Mouse (Mus musculus): ENCODE results near the gene Rwdd3. TPM values are rescaled to one million over a fixed set of nuclear protein-coding genes. Genes with fewer than 3 reads are reported as not detected.

Rwdd3 gene
- polyA plus RNA-seq, 1 experiment from 2014 or later = 22.9 TPM

DNA sequence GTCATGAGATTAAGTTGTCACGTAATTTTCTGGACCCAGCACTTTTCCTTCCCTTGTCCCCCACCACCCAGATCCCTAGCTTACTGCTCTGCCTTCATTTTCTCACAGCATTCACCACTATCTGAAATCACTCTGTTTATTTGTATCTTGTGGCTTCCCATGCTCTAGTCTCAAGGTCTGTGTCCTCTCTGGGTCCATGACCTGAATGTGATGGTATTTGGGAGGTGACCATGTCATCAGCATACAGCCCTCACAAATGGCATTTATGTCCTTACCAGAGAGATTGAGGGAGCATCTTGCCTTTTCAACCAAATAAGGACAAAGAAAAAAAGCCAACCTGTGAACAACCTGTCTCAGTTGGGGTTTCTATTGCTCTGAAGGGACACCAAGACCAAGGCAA is 4.5 kb upstream of the Rwdd3 start:
- WGBS = 90% methylated on average over 1 of the region's 1 CpGs

DNA sequence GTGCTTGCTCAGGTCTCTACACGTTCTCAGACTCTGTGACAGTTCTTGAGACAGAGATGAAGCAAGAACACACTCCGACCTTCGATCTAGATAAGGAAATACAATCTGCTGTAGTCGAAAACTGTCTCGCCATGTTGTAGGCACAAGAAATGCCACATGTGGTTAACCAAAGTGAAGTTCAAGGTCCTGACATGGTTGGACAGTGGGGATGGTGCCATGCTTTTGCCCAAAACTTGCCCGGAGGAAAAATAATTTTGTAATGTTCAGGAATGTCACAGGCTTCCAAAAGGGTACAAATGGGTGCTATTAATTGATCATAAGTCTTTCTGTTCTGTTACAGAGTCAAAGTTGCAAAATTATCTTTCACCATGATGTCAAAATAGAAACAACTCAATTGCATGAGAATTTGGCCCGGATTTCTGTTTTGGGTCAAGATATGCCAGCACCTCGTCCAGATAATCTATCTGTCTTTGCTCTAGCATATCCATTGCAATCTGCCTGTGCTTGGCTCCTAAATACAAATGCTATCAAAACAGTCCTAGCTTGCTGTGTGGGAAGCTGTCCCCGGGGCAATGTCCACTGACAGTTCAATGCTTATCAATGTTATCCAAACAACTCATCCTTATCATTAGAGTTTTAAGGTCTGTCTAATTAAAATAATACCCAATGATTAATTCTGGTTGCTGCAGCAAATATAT is 2.9 kb upstream of the Rwdd3 start:
- H3K27ac ChIP-seq = no peak overlapping the region
- no peak overlapping the region for H3K9ac ChIP-seq
- no peak overlapping the region for H3K4me3 ChIP-seq
- WGBS = 85% methylated on average over 9 of the region's 9 CpGs
- H3K9me3 ChIP-seq (replicated peaks) = no peaks in the 10 kb centered on the region
- no peak overlapping the region for H3K4me2 ChIP-seq
- H3K27me3 ChIP-seq = no peaks in the 10 kb centered on the region
- no peaks in the 10 kb centered on the region for H3K36me3 ChIP-seq (ENCODE audit: poor library complexity, severe bottlenecking)
- ATAC-seq = no peak
- H3K4me1 ChIP-seq = 0 out of 2 replicates have a peak, but pooled peaks cover 8% of the 10 kb centered on the region

More for the DNA sequence above, 4.5 kb upstream of the Rwdd3 start:
- ATAC-seq = no peak
- Histone ChIP-seq H3K9ac (no peak overlapping the region), H3K4me2 (no peak overlapping the region), H3K36me3 (ENCODE audit: poor library complexity, severe bottlenecking) (no peaks in the 10 kb centered on the region), H3K4me1 (no peaks in the 10 kb centered on the region), H3K4me3 (no peak overlapping the region), H3K27ac (no peak overlapping the region), H3K9me3 (replicated peaks) (no peaks in the 10 kb centered on the region), H3K27me3 (no peaks in the 10 kb centered on the region)

DNA sequence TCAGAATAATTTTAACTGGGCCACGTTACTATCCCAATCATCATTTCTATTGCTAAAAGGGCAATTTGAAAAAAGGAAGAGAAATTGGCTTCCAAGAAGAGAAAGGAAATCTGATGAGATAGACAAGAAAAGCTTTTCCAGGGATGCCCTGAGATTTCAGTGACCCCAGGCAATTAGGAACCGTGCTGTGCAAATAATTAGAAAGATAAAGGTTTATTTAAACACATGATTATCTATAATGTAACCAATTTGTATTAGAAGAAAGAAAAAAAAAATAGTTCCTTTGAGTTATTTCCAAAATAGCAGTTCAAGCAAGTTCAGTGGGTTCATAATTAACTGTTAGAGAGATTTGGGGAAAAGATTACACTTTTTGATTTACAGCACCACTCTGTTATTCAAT is 1.2 kb upstream of the Rwdd3 start:
- Histone ChIP-seq H3K27me3 (no peaks in the 10 kb centered on the region), H3K9me3 (replicated peaks) (no peaks in the 10 kb centered on the region), H3K4me3 (no peak overlapping the region), H3K4me2 (no peak overlapping the region), H3K27ac (no peak overlapping the region), H3K9ac (no peak overlapping the region), H3K4me1 (0 out of 2 replicates have a peak, but pooled peaks cover 8% of the 10 kb centered on the region), H3K36me3 (ENCODE audit: poor library complexity, severe bottlenecking) (no peaks in the 10 kb centered on the region)
- WGBS = 66% methylated on average over 2 of the region's 2 CpGs
- no peak for ATAC-seq

DNA sequence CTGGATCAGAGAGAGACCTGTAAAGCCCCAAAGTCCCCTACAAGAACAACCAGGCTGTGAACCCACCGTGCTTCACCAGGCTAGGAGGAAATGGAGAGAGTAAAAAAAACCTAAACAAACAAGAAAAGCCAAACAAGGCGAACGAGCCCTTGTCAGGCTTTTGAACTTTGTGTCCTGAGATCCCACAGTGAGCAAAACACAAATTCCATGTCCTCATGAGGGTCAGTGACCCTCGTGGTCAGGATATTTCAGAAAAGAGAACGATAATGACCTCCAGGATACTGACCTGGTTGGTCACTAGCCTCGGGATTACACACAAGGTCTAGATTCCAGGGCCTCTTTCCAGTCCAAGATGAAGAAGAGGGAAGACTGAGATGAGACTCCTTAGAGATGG is 374 bp upstream of the Rwdd3 start:
- H3K27ac ChIP-seq = no peak overlapping the region
- peak overlapping the region; percentile 77 for H3K4me2 ChIP-seq
- no peak for ATAC-seq
- H3K9me3 ChIP-seq (replicated peaks) = no peaks in the 10 kb centered on the region
- no peak overlapping the region for H3K9ac ChIP-seq
- H3K4me1 ChIP-seq = 0 out of 2 replicates have a peak, but pooled peaks cover 8% of the 10 kb centered on the region
- H3K27me3 ChIP-seq = no peaks in the 10 kb centered on the region
- peak overlapping the region; percentile 63 for H3K4me3 ChIP-seq
- WGBS = 56% methylated on average over 6 of the region's 6 CpGs
- H3K36me3 ChIP-seq (ENCODE audit: poor library complexity, severe bottlenecking) = no peaks in the 10 kb centered on the region

DNA sequence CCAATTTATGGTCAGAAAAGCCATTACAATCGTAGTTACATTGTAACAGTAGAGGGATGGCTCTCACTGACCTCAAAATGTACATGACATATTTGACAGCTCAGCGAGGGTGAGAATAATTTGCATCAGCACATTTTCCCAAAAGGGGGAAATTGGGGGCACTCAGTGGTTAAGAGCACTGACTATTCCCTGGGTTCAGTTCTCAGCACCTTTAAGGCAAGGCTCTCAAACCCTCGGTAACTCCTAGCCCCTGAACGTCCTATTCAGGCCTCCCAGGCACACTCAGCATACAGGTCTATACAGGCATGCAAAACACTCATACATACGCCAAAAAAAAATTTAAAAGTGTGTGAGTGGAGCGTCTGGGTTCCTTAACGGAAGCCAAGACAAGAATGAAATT is 864 bp downstream of the Rwdd3 start:
- Histone ChIP-seq H3K4me1 (0 out of 2 replicates have a peak, but pooled peaks cover 8% of the 10 kb centered on the region), H3K4me3 (peak overlapping the region; percentile 63), H3K4me2 (peak overlapping the region; percentile 77), H3K36me3 (ENCODE audit: poor library complexity, severe bottlenecking) (no peaks in the 10 kb centered on the region), H3K27ac (no peak overlapping the region), H3K9me3 (replicated peaks) (no peaks in the 10 kb centered on the region), H3K27me3 (no peaks in the 10 kb centered on the region), H3K9ac (no peak overlapping the region)
- no peak for ATAC-seq
- 52% methylated on average over 7 of the region's 7 CpGs for WGBS

DNA sequence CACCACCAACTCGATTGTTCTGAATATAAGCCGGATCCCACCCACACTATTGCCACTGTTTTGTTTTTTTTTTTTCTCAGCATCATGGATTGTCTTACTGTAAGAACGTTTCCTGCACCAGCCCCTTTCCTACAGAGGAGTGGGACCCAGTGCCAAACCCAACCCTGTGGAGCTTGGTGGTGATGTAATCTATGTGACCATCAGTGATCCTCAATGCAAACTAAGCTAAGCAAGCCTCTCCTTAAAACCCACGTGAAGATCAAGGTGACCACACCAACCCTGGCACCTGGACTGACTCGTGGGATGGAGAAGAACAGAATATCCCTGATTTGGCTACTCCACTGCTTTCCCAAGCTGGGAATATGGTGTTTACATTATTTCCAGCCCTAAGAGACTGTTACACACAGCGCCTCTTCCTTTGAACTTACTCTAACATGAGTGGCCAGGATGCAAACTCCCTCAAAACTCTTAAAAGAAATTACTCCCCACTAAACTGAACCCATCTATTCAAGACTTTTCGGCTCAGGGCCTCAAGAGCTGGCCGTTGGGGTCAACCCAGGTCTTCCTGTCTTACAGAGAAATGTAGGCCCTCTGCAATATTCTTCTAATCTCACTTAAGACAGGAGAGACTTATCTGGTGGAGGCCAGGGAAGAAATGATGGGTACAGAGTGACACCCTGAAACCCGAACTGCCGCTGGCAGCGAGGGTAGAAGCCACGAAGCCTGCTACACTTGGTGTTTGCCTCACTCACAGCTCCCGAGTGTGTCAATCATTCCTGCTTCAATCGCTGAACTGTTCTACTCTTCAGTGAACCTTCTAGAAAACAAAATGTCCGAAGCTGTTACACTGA is 2.2 kb downstream of the Rwdd3 start:
- Histone ChIP-seq H3K36me3 (ENCODE audit: poor library complexity, severe bottlenecking) (no peaks in the 10 kb centered on the region), H3K27ac (no peak overlapping the region), H3K4me3 (no peak overlapping the region), H3K9me3 (replicated peaks) (no peaks in the 10 kb centered on the region), H3K9ac (no peak overlapping the region), H3K27me3 (no peaks in the 10 kb centered on the region), H3K4me1 (0 out of 2 replicates have a peak, but pooled peaks cover 8% of the 10 kb centered on the region), H3K4me2 (no peak overlapping the region)
- no peak for ATAC-seq
- 76% methylated on average over 15 of the region's 15 CpGs for WGBS

DNA sequence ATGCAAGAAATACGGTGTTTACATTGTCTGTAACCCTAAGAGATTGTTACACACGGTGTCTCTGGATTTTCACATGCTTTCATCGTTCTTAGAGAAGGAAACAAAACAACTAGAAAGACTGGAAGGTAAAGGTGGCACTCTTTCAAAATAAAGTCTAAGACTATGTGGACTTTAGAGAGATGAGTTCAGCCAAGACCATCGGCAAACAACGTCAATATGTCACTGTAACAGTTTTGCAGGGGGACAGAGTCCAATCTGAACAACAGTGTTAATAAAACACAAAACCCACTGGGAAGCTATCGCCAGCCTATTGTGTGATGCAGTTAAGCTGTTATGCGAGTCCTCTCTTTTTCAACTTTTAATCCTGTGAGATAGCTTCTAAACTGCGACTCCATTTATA is 2.9 kb downstream of the Rwdd3 start:
- ATAC-seq = no peak
- Histone ChIP-seq H3K27me3 (no peaks in the 10 kb centered on the region), H3K9me3 (replicated peaks) (no peaks in the 10 kb centered on the region), H3K4me2 (no peak overlapping the region), H3K9ac (no peak overlapping the region), H3K27ac (no peak overlapping the region), H3K36me3 (ENCODE audit: poor library complexity, severe bottlenecking) (no peaks in the 10 kb centered on the region), H3K4me1 (0 out of 2 replicates have a peak, but pooled peaks cover 8% of the 10 kb centered on the region), H3K4me3 (no peak overlapping the region)
- 88% methylated on average over 8 of the region's 8 CpGs for WGBS

DNA sequence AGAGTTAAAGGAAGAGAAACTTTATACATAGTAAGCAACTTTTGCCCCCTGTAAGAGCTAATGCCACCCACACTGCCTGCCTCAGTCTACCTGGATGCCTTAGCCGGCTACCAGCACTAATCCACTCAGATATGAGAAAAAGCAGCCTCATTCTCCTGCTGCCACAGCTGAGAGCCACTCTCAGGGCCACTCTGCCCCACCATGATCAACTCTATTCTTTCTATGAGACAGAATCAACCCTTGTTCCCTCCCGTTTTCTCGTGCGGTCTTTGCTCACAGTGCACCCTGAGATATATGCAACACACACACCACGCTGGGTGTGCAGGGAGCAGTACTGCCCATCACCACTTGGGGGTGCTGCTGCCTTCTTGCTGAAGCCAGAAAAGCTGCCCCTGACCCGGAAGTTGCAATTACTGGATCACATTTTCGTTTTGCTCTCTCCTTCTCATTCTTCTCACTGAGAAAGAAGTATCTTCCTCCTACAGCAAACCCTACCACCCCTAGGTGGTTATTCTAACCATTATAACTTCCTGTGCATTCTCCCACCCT is 8.2 kb downstream of the Rwdd3 start:
- Histone ChIP-seq H3K4me2 (no peak overlapping the region), H3K4me3 (no peak overlapping the region), H3K4me1 (peaks cover 16% of the 10 kb centered on the region), H3K27me3 (no peaks in the 10 kb centered on the region), H3K9me3 (replicated peaks) (no peaks in the 10 kb centered on the region), H3K27ac (no peak overlapping the region), H3K9ac (no peak overlapping the region), H3K36me3 (ENCODE audit: poor library complexity, severe bottlenecking) (no peaks in the 10 kb centered on the region)
- WGBS = 35% methylated on average over 7 of the region's 7 CpGs
- no peak for ATAC-seq

DNA sequence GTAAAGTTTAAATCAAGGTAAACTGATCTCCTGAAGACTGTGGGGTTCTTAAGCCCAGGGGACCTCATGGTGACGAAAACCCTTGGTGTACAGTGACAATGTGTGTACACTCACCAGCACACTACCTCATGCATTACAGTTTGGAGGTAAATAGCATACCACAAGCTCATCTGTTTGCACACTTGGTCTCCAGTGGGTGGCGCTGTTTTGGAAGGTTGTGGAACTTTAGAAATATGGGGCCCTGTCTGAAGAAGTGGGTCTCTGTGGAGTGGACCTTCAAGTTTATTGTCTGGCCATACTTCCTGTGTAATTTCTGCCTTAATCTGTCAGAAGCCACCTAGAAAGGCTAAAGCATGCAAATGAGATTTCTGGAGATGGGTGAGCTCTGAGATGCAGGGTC is 9.8 kb downstream of the Rwdd3 start:
- Histone ChIP-seq H3K9ac (no peak overlapping the region), H3K4me3 (no peak overlapping the region), H3K9me3 (replicated peaks) (no peaks in the 10 kb centered on the region), H3K36me3 (ENCODE audit: poor library complexity, severe bottlenecking) (no peaks in the 10 kb centered on the region), H3K4me2 (no peak overlapping the region), H3K27ac (no peak overlapping the region), H3K4me1 (peaks cover 30% of the 10 kb centered on the region), H3K27me3 (no peaks in the 10 kb centered on the region)
- no peak for ATAC-seq
- 53% methylated on average over 2 of the region's 2 CpGs for WGBS

DNA sequence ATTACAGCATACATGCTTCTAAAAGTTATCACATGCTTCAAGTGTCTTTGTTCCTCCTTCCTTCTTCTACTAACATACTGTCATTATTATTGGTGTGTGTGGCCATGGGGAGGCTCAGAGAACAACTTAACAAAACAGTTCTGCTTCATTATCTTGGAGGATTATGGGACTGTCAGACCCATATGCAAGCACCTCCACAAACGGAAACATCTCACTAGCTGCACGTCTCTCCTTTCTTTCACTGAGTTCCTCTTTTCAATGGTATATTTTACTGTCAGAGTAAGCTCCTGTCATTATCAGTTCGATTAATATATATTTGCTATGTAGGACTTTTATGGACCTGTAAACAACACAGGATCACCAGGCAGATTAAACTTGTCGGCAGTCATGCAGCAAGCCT is 11.1 kb downstream of the Rwdd3 start:
- Histone ChIP-seq H3K4me3 (no peak overlapping the region), H3K4me1 (peaks cover 41% of the 10 kb centered on the region), H3K4me2 (no peak overlapping the region), H3K36me3 (ENCODE audit: poor library complexity, severe bottlenecking) (no peaks in the 10 kb centered on the region), H3K9ac (no peak overlapping the region), H3K27ac (peak overlapping the region; percentile 71; the same call in 1 of the 2 replicates), H3K9me3 (replicated peaks) (no peaks in the 10 kb centered on the region), H3K27me3 (no peaks in the 10 kb centered on the region)
- no peak for ATAC-seq
- WGBS = 66% methylated on average over 4 of the region's 4 CpGs

DNA sequence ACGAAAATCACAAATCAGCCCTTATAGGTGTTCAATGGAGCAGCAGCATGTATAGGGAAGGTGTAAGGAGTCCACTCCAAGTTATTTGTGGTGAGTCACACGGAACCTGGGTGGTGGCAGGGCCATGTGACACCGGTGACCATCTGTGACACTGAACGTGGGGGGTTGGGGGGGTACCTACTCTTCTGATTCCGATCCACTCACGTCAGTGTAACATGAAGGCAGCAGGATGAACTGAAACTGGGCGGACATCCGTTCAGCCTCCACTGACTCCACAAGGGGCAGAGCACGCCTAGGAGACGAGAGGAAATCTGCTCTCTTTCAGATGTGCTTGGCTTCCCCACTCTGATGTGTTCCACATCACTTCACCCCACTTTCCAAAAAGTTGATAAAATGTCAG is 11.9 kb downstream of the Rwdd3 start:
- Histone ChIP-seq H3K27me3 (no peaks in the 10 kb centered on the region), H3K36me3 (ENCODE audit: poor library complexity, severe bottlenecking) (no peaks in the 10 kb centered on the region), H3K27ac (peak overlapping the region; percentile 71), H3K9ac (0 out of 2 replicates have a peak overlapping the region, but pooled peaks have one; percentile 12), H3K4me1 (peaks cover 42% of the 10 kb centered on the region), H3K4me2 (peak overlapping the region; percentile 12; the same call in 1 of the 2 replicates), H3K9me3 (replicated peaks) (no peaks in the 10 kb centered on the region), H3K4me3 (no peak overlapping the region)
- ATAC-seq = peak; percentile 16
- WGBS = 66% methylated on average over 10 of the region's 10 CpGs

DNA sequence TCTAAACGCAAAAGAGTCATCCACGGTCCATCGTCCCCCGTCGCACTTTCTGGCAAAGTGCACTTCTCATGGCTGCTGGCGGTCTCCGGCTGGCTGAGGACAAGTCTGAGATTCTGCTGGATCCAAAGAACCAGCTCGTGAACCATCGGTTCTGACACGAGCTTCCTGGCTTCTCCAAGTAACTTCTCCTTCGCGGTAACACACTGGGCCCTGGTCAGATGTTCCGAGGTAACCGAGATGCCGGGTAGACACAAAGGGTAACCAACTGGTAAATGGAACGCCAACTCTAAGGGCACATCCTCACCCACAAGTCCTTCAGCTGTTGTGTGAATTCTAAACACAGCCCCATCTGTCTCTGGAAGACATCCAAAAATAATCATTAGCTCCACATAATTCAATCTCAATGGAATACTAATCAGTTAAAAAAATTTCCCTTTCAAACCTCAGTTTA is 12.6 kb downstream of the Rwdd3 start:
- Histone ChIP-seq H3K9ac (no peak overlapping the region), H3K9me3 (replicated peaks) (no peaks in the 10 kb centered on the region), H3K27ac (peak overlapping the region; percentile 71), H3K4me2 (peak overlapping the region; percentile 48), H3K27me3 (no peaks in the 10 kb centered on the region), H3K4me1 (peaks cover 42% of the 10 kb centered on the region), H3K4me3 (no peak overlapping the region), H3K36me3 (ENCODE audit: poor library complexity, severe bottlenecking) (no peaks in the 10 kb centered on the region)
- 77% methylated on average over 16 of the region's 16 CpGs for WGBS
- peak; percentile 39 for ATAC-seq
